Mouse (Mus musculus): ENCODE measurements at regions not wholly inside any gene's neighbourhood (a gene's known extent, or its start where the extent isn't known, plus 50 kb on each side); places are given as distances from the start of the nearest gene placed in this dataset.
A peak's percentile ranks its signal among the peaks of the same experiment; 100 is the strongest.

GRCm38 (mm10) chr8:40084129-40084528 lies 590.7 kb upstream of the Adam24 start:
- Histone ChIP-seq H3K27ac (ENCODE audit: control insufficient read depth, insufficient read depth, low read depth, low read length) (no peak overlapping the region), H3K27me3 (ENCODE audit: control insufficient read depth, insufficient read depth, low read length) (no peaks in the 10 kb centered on the region), H3K4me1 (ENCODE audit: control insufficient read depth, insufficient read depth, low read length) (no peaks in the 10 kb centered on the region), H3K36me3 (ENCODE audit: control insufficient read depth, insufficient read depth, low read length) (no peaks in the 10 kb centered on the region), H3K4me3 (ENCODE audit: control insufficient read depth, low read depth, low read length) (no peak overlapping the region)
- TF ChIP-seq CTCF (IDR thresholded peaks at IDR 0.05; ENCODE audit: control insufficient read depth, insufficient read depth, insufficient replicate concordance, low read depth, low read length) (no peak), POLR2A (IDR thresholded peaks at IDR 0.05; ENCODE audit: control insufficient read depth, low read depth, low read length) (no peak)

DNA sequence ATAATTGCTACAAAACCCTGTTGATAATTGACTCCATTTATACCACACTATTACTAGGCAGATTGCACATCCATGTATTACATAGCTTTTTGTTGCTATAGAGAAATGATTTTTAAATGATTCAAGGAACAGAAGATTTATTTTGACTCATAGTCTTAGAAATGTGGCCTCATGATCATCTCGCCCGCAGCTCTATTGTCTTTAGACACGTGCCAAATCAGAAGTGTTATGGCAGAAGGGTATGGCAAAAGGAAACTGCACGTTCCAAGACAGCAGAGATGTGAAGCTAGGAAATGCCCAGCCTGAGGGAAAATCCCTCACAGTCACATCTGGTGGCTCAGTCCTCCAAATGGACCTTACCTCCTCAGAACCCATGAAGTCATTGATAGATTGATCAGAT lies 585.5 kb upstream of the Adam24 start:
- no peak overlapping the region for H3K27ac ChIP-seq (ENCODE audit: control insufficient read depth, insufficient read depth, low read depth, low read length)
- no peaks in the 10 kb centered on the region for H3K4me1 ChIP-seq (ENCODE audit: control insufficient read depth, insufficient read depth, low read length)
- TF ChIP-seq POLR2A (IDR thresholded peaks at IDR 0.05; ENCODE audit: control insufficient read depth, low read depth, low read length), result no peak
- TF ChIP-seq CTCF (IDR thresholded peaks at IDR 0.05; ENCODE audit: control insufficient read depth, insufficient read depth, insufficient replicate concordance, low read depth, low read length), result no peak
- no peaks in the 10 kb centered on the region for H3K36me3 ChIP-seq (ENCODE audit: control insufficient read depth, insufficient read depth, low read length)
- no peak overlapping the region for H3K4me3 ChIP-seq (ENCODE audit: control insufficient read depth, low read depth, low read length)
- no peaks in the 10 kb centered on the region for H3K27me3 ChIP-seq (ENCODE audit: control insufficient read depth, insufficient read depth, low read length)

- no peaks in the 10 kb centered on the region for H3K4me1 ChIP-seq (ENCODE audit: control insufficient read depth, insufficient read depth, low read length)
- TF ChIP-seq POLR2A (IDR thresholded peaks at IDR 0.05; ENCODE audit: control insufficient read depth, low read depth, low read length), result no peak
- TF ChIP-seq CTCF (IDR thresholded peaks at IDR 0.05; ENCODE audit: control insufficient read depth, insufficient read depth, insufficient replicate concordance, low read depth, low read length), result no peak
These were observed 550.5 kb upstream of the Adam24 start for GRCm38 (mm10) chr8:40124402-40124801.

DNA sequence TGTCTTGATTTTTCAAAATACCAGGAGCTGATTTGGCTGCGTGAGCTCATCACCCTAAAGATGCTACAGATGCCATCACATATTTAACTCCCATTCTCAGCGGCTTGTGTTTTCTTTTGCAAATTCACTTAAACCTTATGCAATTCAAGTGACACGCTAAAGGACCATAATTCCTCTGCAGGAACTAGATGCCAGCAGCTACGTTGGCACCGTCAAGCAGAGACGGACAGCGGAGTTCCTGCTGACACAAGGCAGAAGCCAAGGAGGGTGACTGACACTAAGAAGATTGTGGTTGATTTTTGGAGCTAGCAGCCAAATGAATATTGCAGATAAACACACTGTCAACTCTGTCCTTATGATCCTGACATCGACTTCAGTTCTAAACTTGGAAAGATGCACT lies 547.7 kb upstream of the Adam24 start:
- H3K27me3 ChIP-seq (ENCODE audit: control insufficient read depth, insufficient read depth, low read length), result no peaks in the 10 kb centered on the region
- no peak overlapping the region for H3K27ac ChIP-seq (ENCODE audit: control insufficient read depth, insufficient read depth, low read depth, low read length)
- TF ChIP-seq POLR2A (IDR thresholded peaks at IDR 0.05; ENCODE audit: control insufficient read depth, low read depth, low read length), result no peak
- TF ChIP-seq CTCF (IDR thresholded peaks at IDR 0.05; ENCODE audit: control insufficient read depth, insufficient read depth, insufficient replicate concordance, low read depth, low read length), result no peak
- H3K4me3 ChIP-seq (ENCODE audit: control insufficient read depth, low read depth, low read length), result no peak overlapping the region
- no peaks in the 10 kb centered on the region for H3K36me3 ChIP-seq (ENCODE audit: control insufficient read depth, insufficient read depth, low read length)
- H3K4me1 ChIP-seq (ENCODE audit: control insufficient read depth, insufficient read depth, low read length), result no peaks in the 10 kb centered on the region; the same call in 1 of the 2 replicates

More at GRCm38 (mm10) chr8:40124402-40124801, 550.5 kb upstream of the Adam24 start:
- Histone ChIP-seq H3K4me3 (ENCODE audit: control insufficient read depth, low read depth, low read length) (no peak overlapping the region), H3K27ac (ENCODE audit: control insufficient read depth, insufficient read depth, low read depth, low read length) (no peak overlapping the region), H3K36me3 (ENCODE audit: control insufficient read depth, insufficient read depth, low read length) (no peaks in the 10 kb centered on the region), H3K27me3 (ENCODE audit: control insufficient read depth, insufficient read depth, low read length) (no peaks in the 10 kb centered on the region)

- Histone ChIP-seq H3K4me3 (ENCODE audit: control insufficient read depth, low read depth, low read length) (no peak overlapping the region), H3K4me1 (ENCODE audit: control insufficient read depth, insufficient read depth, low read length) (no peaks in the 10 kb centered on the region; the same call in 1 of the 2 replicates), H3K27me3 (ENCODE audit: control insufficient read depth, insufficient read depth, low read length) (no peaks in the 10 kb centered on the region), H3K36me3 (ENCODE audit: control insufficient read depth, insufficient read depth, low read length) (no peaks in the 10 kb centered on the region), H3K27ac (ENCODE audit: control insufficient read depth, insufficient read depth, low read depth, low read length) (no peak overlapping the region)
- no peak for TF ChIP-seq POLR2A (IDR thresholded peaks at IDR 0.05; ENCODE audit: control insufficient read depth, low read depth, low read length)
- TF ChIP-seq CTCF (IDR thresholded peaks at IDR 0.05; ENCODE audit: control insufficient read depth, insufficient read depth, insufficient replicate concordance, low read depth, low read length), result no peak; the same call in 1 of the 2 replicates
These were observed 542.1 kb upstream of the Adam24 start for GRCm38 (mm10) chr8:40132662-40133257.

DNA sequence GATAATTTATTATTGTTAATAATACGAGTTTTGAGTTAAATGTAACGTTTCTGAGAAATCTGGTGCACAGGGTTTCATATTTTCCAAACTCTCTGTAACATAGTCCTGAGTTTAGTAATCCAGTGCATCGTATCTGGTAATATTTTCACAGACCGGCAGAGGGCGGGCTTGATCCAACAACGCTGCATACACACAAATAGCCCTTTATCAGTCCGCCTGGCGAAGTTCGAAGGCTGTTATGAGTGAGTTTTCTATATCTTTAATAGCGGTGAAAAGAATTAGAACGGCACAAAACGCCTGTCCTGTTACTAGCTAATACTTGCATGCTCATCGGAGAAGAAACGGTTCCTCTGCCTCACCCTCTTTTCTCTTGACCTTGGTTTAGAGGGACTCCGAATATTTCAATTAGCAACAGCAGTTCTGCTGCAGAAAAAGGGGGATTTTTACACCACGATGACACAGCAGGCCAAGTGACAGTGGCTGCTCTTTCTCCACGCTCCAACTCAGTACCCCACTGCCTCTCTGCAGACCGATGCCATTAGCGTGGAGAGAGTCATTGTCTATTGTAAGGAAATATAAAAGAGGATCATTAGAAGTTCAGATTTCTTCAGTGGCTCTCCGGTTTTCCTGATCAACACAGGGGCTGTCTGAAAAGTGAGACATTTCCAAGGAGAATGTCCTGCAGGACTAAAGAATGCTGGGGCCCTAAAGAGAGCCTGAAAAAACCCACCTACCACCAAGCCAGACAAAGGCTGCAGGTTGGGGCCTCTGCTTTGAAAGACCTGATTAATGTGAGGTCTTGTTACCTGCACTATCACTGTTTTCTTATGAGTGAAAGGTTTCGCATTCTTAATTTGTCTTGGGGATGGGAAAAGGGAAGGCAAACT lies 523.7 kb upstream of the Adam24 start:
- Histone ChIP-seq H3K4me3 (ENCODE audit: control insufficient read depth, low read depth, low read length) (no peak overlapping the region; the same call in 1 of the 2 replicates), H3K4me1 (ENCODE audit: control insufficient read depth, insufficient read depth, low read length) (peaks cover 3% of the 10 kb centered on the region; the same call in 1 of the 2 replicates), H3K36me3 (ENCODE audit: control insufficient read depth, insufficient read depth, low read length) (no peaks in the 10 kb centered on the region), H3K27me3 (ENCODE audit: control insufficient read depth, insufficient read depth, low read length) (no peaks in the 10 kb centered on the region), H3K27ac (ENCODE audit: control insufficient read depth, insufficient read depth, low read depth, low read length) (no peak overlapping the region)
- TF ChIP-seq CTCF (IDR thresholded peaks at IDR 0.05; ENCODE audit: control insufficient read depth, insufficient read depth, insufficient replicate concordance, low read depth, low read length) (peak; percentile 32; the same call in 1 of the 2 replicates), POLR2A (IDR thresholded peaks at IDR 0.05; ENCODE audit: control insufficient read depth, low read depth, low read length) (no peak)

GRCm38 (mm10) chr8:40152451-40152850 lies 522.4 kb upstream of the Adam24 start:
- Histone ChIP-seq H3K27me3 (ENCODE audit: control insufficient read depth, insufficient read depth, low read length) (no peaks in the 10 kb centered on the region), H3K27ac (ENCODE audit: control insufficient read depth, insufficient read depth, low read depth, low read length) (no peak overlapping the region), H3K4me3 (ENCODE audit: control insufficient read depth, low read depth, low read length) (no peak overlapping the region), H3K4me1 (ENCODE audit: control insufficient read depth, insufficient read depth, low read length) (peaks cover 3% of the 10 kb centered on the region; the same call in 1 of the 2 replicates), H3K36me3 (ENCODE audit: control insufficient read depth, insufficient read depth, low read length) (no peaks in the 10 kb centered on the region)
- TF ChIP-seq POLR2A (IDR thresholded peaks at IDR 0.05; ENCODE audit: control insufficient read depth, low read depth, low read length) (no peak), CTCF (IDR thresholded peaks at IDR 0.05; ENCODE audit: control insufficient read depth, insufficient read depth, insufficient replicate concordance, low read depth, low read length) (no peak)

All from testis, adult 2 months (tissue).